Mouse (Mus musculus) neural tube, embryonic 10.5 days (tissue): Measurements from ENCODE around the gene Itga6.

ENCODE experiments used
- DNase-seq: peaks from one replicate; pipeline ENCODE4 v3.0.0-alpha.2; 2017; ENCODE audit warnings: low spot score; ENCODE audit errors: extremely low spot score

The Itga6 gene

GRCm38 (mm10) chr2:71760091-71760490 is 14.7 kb downstream of the Itga6 start:
- no peak for DNase-seq

- DNase-seq = no peak
These were observed 15.7 kb downstream of the Itga6 start for GRCm38 (mm10) chr2:71761081-71761480.

DNA sequence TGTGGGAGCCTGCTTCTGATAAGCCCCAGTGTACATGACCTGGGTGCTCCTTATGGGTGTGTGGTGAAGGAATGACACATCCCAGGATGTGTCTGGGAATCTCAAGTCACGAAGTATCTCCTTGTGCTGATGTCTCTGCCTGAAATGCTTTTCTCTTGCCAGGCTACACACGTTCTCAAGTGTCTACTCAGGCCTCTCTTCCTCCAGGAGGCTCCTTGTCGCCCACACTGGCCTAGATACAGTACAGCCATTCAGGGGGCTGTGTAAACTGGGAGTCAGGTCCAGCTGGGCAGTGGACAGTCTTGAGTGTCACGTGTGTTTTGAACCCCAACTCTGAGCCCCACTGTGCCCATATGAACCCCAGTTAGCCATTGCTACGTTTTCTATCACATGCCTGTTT is 19.1 kb downstream of the Itga6 start:
- no peak for DNase-seq

GRCm38 (mm10) chr2:71764961-71765735 is 19.7 kb downstream of the Itga6 start:
- no peak for DNase-seq

GRCm38 (mm10) chr2:71766007-71766406 is 20.6 kb downstream of the Itga6 start:
- DNase-seq = no peak

DNA sequence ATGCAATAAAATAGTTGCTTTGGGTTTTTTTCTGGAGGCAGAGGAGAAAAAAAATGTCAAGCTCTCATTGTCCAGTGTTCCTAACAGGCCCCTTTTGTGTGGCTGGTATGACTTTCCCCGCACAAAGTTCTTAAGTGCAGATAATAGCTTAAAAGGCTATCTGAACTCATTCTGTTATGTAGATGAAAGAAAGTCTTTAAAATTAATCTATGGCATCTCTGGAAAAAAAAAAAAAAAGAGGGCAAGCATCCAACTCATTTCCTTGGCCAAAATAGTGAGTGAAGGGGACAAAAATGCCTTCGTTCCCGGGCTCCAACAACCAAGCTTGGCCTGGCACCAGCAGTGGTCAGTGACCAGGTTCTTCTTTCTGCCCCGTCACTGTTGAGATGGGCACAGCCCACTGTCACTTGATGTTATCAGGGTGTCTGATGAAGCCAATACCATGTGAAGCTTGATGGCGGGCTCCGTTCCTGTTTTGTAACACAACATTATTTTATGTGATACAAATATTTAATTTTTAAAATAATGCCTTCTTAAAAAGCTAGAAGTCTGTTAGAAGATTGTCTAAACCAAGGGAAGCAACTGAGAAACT is 21.7 kb downstream of the Itga6 start:
- DNase-seq = no peak

- DNase-seq = no peak
These were observed 26.3 kb downstream of the Itga6 start for GRCm38 (mm10) chr2:71771762-71772161.

DNA sequence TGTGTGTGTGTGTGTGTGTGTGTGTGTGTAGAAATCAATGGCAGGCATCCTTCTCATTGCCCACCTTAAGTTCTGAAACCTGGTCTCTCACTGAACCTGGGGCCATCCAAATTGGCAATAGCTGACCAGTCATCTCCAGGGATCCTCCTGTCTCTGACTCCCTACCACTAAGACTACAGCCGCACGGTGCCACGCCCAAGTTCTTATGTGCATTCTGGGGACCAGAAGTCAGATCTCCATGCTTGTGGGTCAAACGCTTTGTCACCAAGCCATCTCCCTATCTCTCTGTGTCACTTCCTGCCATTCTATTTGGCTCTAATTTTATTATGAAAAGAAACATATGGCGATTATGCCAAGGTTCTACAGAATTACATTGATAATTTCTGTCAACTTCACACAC is 28.3 kb downstream of the Itga6 start:
- DNase-seq = no peak

DNA sequence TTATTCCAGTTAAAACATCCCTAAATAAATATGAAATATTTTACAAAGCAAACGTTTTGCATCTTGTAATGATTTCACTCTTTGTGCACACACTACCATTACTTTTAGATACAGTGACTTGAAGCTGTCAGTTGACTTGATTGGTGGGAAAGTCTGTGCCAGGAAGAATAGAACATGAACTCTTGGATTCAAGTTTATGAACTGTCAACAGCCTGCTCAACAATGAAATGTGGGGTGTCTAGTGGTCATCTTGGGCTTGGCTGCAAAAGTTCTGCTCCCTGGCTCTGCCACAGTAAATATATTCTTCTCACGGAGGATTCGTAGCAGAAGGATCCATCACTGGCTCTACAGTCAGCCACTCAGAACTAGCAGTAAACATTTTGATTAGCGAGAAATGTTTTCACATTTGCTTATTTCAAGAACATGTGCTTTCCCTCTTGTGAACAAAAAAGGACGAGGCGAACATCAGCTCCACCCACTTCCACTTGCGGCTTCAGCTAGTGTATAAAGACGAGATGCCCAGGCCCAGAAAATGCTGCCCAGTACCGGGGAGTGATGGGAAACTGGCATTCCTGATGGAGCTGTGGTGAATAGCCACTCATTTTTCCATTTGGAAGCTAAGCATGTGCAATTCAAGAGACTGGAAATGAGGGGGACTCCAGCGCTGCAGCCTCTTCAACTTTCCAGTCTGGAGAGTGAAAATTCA is 29.0 kb downstream of the Itga6 start:
- DNase-seq = no peak

- no peak for DNase-seq
These were observed 29.8 kb downstream of the Itga6 start for GRCm38 (mm10) chr2:71775201-71775611.

GRCm38 (mm10) chr2:71779266-71779888 is 34.0 kb downstream of the Itga6 start:
- no peak for DNase-seq

DNA sequence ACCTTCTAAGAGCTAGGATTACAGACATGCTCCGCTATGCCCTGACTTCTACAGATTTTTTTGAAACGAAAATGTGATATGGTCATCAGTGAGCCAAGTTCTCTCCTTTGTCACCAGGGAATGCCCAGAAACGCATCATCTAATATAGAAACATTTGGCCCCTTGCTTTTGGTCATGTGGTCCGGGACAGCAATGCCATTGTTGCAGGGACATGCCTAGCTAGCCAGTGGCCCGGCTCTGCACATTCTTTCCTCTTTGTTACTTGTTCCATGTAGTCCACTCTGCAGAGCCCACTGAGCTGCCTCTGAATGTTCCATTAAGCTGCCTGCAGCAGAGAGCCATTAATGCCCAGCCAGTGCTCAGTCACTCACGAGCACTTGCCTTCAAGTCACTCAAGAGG is 34.6 kb downstream of the Itga6 start:
- DNase-seq = no peak

- no peak for DNase-seq
These were observed 39.8 kb downstream of the Itga6 start for GRCm38 (mm10) chr2:71785260-71785659.

GRCm38 (mm10) chr2:71786060-71786459 is 40.6 kb downstream of the Itga6 start:
- no peak for DNase-seq

GRCm38 (mm10) chr2:71786591-71787155 is 41.3 kb downstream of the Itga6 start:
- peak; percentile 76 for DNase-seq

DNA sequence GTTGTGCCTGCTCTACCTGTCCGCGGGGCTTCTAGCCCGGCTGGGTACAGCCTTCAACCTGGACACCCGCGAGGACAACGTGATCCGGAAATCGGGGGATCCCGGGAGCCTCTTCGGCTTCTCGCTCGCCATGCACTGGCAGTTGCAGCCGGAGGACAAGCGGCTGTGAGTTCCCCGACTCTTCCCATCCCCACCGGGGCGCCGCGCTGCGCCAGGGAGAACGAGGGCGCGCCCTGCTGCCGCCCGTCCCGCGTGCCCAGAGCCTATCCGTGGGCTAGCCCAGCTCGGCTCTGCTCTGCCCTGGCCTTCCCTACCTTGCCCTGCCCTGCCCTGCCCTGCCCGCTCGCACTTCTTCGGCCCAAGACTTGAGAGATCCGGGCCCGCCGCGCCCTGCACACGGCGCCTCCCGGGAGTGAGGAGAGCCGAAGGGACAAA is 41.8 kb downstream of the Itga6 start:
- peak; percentile 80 for DNase-seq

GRCm38 (mm10) chr2:71787591-71788460 is 42.4 kb downstream of the Itga6 start:
- DNase-seq = peak; percentile 67

- DNase-seq = no peak
These were observed 45.3 kb downstream of the Itga6 start for GRCm38 (mm10) chr2:71790752-71791151.

- no peak for DNase-seq
These were observed 45.8 kb downstream of the Itga6 start for GRCm38 (mm10) chr2:71791203-71791602.

DNA sequence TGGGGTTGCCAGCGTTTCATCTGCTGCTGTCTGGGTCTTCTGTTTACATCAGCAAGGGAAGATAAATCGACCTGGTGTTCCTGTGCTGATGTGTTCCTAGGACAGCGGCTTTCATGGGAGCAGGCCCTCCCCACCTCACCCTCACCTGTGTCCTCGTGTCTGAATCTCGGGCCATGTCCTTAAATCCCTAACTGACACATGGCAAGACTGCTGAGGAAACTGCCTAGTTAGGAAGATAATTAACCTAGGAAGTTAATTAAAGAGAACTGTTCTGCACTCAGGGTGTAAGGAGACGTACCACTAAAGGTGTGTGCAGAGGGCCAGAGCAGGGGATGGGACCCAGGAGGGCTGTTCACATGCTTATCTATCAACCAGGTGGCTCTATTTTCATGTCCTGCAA is 48.7 kb downstream of the Itga6 start:
- no peak for DNase-seq

DNA sequence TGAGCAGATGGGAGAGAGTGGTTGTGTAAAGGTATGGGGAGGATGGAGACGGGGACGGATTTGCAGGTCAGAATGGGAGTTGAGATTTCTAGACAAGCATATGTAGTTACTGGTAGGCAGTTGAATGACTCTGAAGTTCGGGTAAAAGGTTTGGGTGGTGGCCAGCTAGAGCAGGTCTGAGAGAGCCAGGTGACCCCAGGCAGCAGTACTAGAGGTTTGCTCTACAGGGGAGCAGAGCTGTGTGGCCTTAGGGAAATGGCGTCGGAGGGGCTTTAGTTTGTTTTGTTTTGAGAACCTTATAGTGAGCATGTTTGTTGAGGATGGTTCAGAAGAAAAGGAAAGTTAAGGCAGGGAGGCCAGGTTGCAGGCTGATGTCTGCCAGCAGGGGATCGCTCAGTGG is 51.4 kb downstream of the Itga6 start:
- DNase-seq = no peak
